Mouse (Mus musculus): ENCODE measurements around the gene Shbg. TPM values are rescaled to one million over a fixed set of nuclear protein-coding genes. Genes with fewer than 3 reads are reported as not detected.
"Not testable (repeated sequence)": the region's sequence is repeated elsewhere in the genome, so short reads cannot be mapped to it uniquely, and the experiment has no call there.

The Shbg gene
- polyA plus RNA-seq, 1 experiment from 2014 or later, result 33.4 TPM

GRCm38 (mm10) chr11:69628286-69628685 lies 10.6 kb upstream of the Shbg start:
- H3K4me3 ChIP-seq (replicated peaks), result no peak overlapping the region
- DNase-seq (peak; percentile 69), ATAC-seq (ENCODE audit: low read depth) (no peak)
- no peaks in the 10 kb centered on the region for H3K9me3 ChIP-seq (replicated peaks)
- H3K27ac ChIP-seq, result no peak overlapping the region
- no peak overlapping the region for H3K4me2 ChIP-seq
- no peaks in the 10 kb centered on the region for H3K27me3 ChIP-seq
- peaks cover 17% of the 10 kb centered on the region for H3K4me1 ChIP-seq (replicated peaks)
- H3K9ac ChIP-seq, result no peak overlapping the region
- WGBS (ENCODE audit: insufficient replicate concordance), result 33% methylated on average over 6 of the region's 6 CpGs
- no peaks in the 10 kb centered on the region for H3K36me3 ChIP-seq

GRCm38 (mm10) chr11:69624339-69624738 lies 6.6 kb upstream of the Shbg start:
- not testable (repeated sequence) for H3K9me3 ChIP-seq (replicated peaks); H3K27ac ChIP-seq; H3K36me3 ChIP-seq; DNase-seq; H3K4me3 ChIP-seq (replicated peaks); H3K27me3 ChIP-seq; ATAC-seq (ENCODE audit: low read depth); H3K4me2 ChIP-seq; H3K9ac ChIP-seq
- 68% methylated on average over 2 of the region's 2 CpGs for WGBS (ENCODE audit: insufficient replicate concordance)
- H3K4me1 ChIP-seq (replicated peaks), result peaks cover 40% of the 10 kb centered on the region

GRCm38 (mm10) chr11:69623006-69623405 lies 5.3 kb upstream of the Shbg start:
- DNase-seq, result no peak
- ATAC-seq (ENCODE audit: low read depth), result no peak
- Histone ChIP-seq H3K9me3 (replicated peaks) (no peaks in the 10 kb centered on the region), H3K27me3 (no peaks in the 10 kb centered on the region), H3K36me3 (no peaks in the 10 kb centered on the region), H3K4me2 (peak overlapping the region; percentile 72; the same call in 1 of the 2 replicates), H3K27ac (no peak overlapping the region), H3K9ac (no peak overlapping the region), H3K4me1 (replicated peaks) (peaks cover 44% of the 10 kb centered on the region), H3K4me3 (replicated peaks) (0 out of 2 replicates have a peak overlapping the region, but pooled peaks have one; percentile 59)
- WGBS (ENCODE audit: insufficient replicate concordance), result 66% methylated on average over 4 of the region's 4 CpGs

- Histone ChIP-seq H3K27ac (peak overlapping the region; percentile 79), H3K4me1 (replicated peaks) (peaks cover 50% of the 10 kb centered on the region), H3K36me3 (no peaks in the 10 kb centered on the region), H3K9ac (peak overlapping the region; percentile 66), H3K9me3 (replicated peaks) (no peaks in the 10 kb centered on the region), H3K4me3 (replicated peaks) (peak overlapping the region; percentile 59), H3K27me3 (no peaks in the 10 kb centered on the region), H3K4me2 (peak overlapping the region; percentile 72)
- 53% methylated on average over 6 of the region's 6 CpGs for WGBS (ENCODE audit: insufficient replicate concordance)
- no peak for DNase-seq
- ATAC-seq (ENCODE audit: low read depth), result no peak
Observed at GRCm38 (mm10) chr11:69622406-69622805, 4.7 kb upstream of the Shbg start.

GRCm38 (mm10) chr11:69621571-69622268 lies 4.0 kb upstream of the Shbg start, which contains the start of gene Sat2:
Gene Sat2 (plus strand): TSS chr11:69622024.
- 4% methylated on average over 20 of the region's 20 CpGs for WGBS (ENCODE audit: insufficient replicate concordance)
- peaks cover 55% of the 10 kb centered on the region for H3K4me1 ChIP-seq (replicated peaks)
- DNase-seq, result no peak
- H3K27me3 ChIP-seq, result peaks cover 5% of the 10 kb centered on the region
- peak within 1 kb of the TSS; percentile 72 for H3K4me2 ChIP-seq
- H3K27ac ChIP-seq, result peak within 1 kb of the TSS; percentile 79
- no peaks in the 10 kb centered on the region for H3K9me3 ChIP-seq (replicated peaks)
- H3K36me3 ChIP-seq, result no peaks in the 10 kb centered on the region
- peak within 1 kb of the TSS; percentile 66 for H3K9ac ChIP-seq
- H3K4me3 ChIP-seq (replicated peaks), result peak within 1 kb of the TSS; percentile 59
- ATAC-seq (ENCODE audit: low read depth), result peak; percentile 54

- no peak for DNase-seq
- Histone ChIP-seq H3K27me3 (peaks cover 5% of the 10 kb centered on the region), H3K4me2 (peak overlapping the region; percentile 72), H3K27ac (peak overlapping the region; percentile 79), H3K9ac (peak overlapping the region; percentile 66; the same call in 1 of the 2 replicates), H3K4me1 (replicated peaks) (peaks cover 55% of the 10 kb centered on the region), H3K36me3 (no peaks in the 10 kb centered on the region), H3K9me3 (replicated peaks) (no peaks in the 10 kb centered on the region), H3K4me3 (replicated peaks) (no peak overlapping the region)
- peak; percentile 49; the same call in 1 of the 2 replicates for ATAC-seq (ENCODE audit: low read depth)
- WGBS (ENCODE audit: insufficient replicate concordance), result 37% methylated on average over 7 of the region's 7 CpGs
Observed at GRCm38 (mm10) chr11:69620394-69621081, 2.8 kb upstream of the Shbg start.

- Histone ChIP-seq H3K4me2 (peak overlapping the region; percentile 47), H3K4me3 (replicated peaks) (peak overlapping the region; percentile 22), H3K9ac (peak overlapping the region; percentile 39; the same call in 1 of the 2 replicates), H3K27me3 (peaks cover 9% of the 10 kb centered on the region), H3K27ac (peak overlapping the region; percentile 55; the same call in 1 of the 2 replicates), H3K4me1 (replicated peaks) (peaks cover 62% of the 10 kb centered on the region), H3K36me3 (no peaks in the 10 kb centered on the region), H3K9me3 (replicated peaks) (no peaks in the 10 kb centered on the region)
- 48% methylated on average over 10 of the region's 10 CpGs for WGBS (ENCODE audit: insufficient replicate concordance)
- ATAC-seq (ENCODE audit: low read depth) (no peak), DNase-seq (no peak)
Observed at GRCm38 (mm10) chr11:69616781-69617180, 924 bp downstream of the Shbg start.

- not testable (repeated sequence) for DNase-seq; H3K9me3 ChIP-seq (replicated peaks); H3K36me3 ChIP-seq; H3K27ac ChIP-seq; H3K27me3 ChIP-seq; ATAC-seq (ENCODE audit: low read depth)
- WGBS (ENCODE audit: insufficient replicate concordance), result 28% methylated on average over 11 of the region's 11 CpGs
- Histone ChIP-seq H3K4me1 (replicated peaks) (peaks cover 59% of the 10 kb centered on the region), H3K9ac (peak overlapping the region; percentile 70; the same call in 1 of the 2 replicates), H3K4me2 (peak overlapping the region; percentile 75), H3K4me3 (replicated peaks) (peak overlapping the region; percentile 57)
Observed at GRCm38 (mm10) chr11:69614257-69614588, 3.5 kb downstream of the Shbg start.

- ATAC-seq (ENCODE audit: low read depth) (peak; percentile 65), DNase-seq (peak; percentile 70)
- Histone ChIP-seq H3K27ac (peak overlapping the region; percentile 29), H3K4me1 (replicated peaks) (peaks cover 64% of the 10 kb centered on the region), H3K27me3 (peaks cover 9% of the 10 kb centered on the region), H3K4me3 (replicated peaks) (peak overlapping the region; percentile 57), H3K9ac (peak overlapping the region; percentile 70), H3K4me2 (peak overlapping the region; percentile 75), H3K36me3 (no peaks in the 10 kb centered on the region), H3K9me3 (replicated peaks) (no peaks in the 10 kb centered on the region)
- 4% methylated on average over 19 of the region's 19 CpGs for WGBS (ENCODE audit: insufficient replicate concordance)
Observed at GRCm38 (mm10) chr11:69613553-69614256, 4.0 kb downstream of the Shbg start.

GRCm38 (mm10) chr11:69610899-69611298 lies 6.8 kb downstream of the Shbg start:
- no peak overlapping the region for H3K4me3 ChIP-seq (replicated peaks)
- H3K27me3 ChIP-seq, result peaks cover 4% of the 10 kb centered on the region; the same call in 1 of the 2 replicates
- no peaks in the 10 kb centered on the region for H3K9me3 ChIP-seq (replicated peaks)
- no peak for DNase-seq
- no peak for ATAC-seq (ENCODE audit: low read depth)
- WGBS (ENCODE audit: insufficient replicate concordance), result 66% methylated on average over 4 of the region's 4 CpGs
- no peaks in the 10 kb centered on the region for H3K36me3 ChIP-seq
- H3K9ac ChIP-seq, result no peak overlapping the region
- H3K4me1 ChIP-seq (replicated peaks), result peaks cover 71% of the 10 kb centered on the region
- H3K27ac ChIP-seq, result no peak overlapping the region
- no peak overlapping the region for H3K4me2 ChIP-seq

- Histone ChIP-seq H3K27ac (peak overlapping the region; percentile 89), H3K36me3 (no peaks in the 10 kb centered on the region), H3K9me3 (replicated peaks) (no peaks in the 10 kb centered on the region), H3K27me3 (no peaks in the 10 kb centered on the region), H3K4me2 (peak overlapping the region; percentile 33), H3K4me1 (replicated peaks) (peaks cover 82% of the 10 kb centered on the region), H3K4me3 (replicated peaks) (no peak overlapping the region), H3K9ac (peak overlapping the region; percentile 47)
- DNase-seq (peak; percentile 47), ATAC-seq (ENCODE audit: low read depth) (peak; percentile 30; the same call in 1 of the 2 replicates)
- WGBS (ENCODE audit: insufficient replicate concordance), result 10% methylated on average over 7 of the region's 7 CpGs
Observed at GRCm38 (mm10) chr11:69609416-69609815, 8.3 kb downstream of the Shbg start.
